In the genomic region with DNA sequence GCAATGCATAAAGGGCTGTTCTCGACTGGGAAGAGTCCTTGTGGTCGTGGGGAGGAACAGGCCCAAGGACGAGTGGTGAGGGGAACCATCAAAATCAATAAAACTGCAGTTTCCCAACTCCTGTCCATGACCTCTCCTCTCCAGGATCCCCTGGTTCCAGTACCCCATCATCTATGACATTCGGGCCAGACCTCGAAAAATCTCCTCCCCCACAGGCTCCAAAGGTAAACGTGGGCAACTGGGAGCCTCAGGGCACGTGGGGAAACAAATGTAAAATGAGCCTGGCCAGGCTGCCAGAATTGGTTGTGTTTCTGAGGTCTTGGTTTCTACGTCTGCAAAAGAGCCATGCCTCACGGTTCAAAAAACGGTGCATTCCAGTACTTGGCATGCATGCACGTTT, we compare ENCODE assay signal across 1 mouse cellular context.
TF ChIP-seq lines count a peak whose summit lies in the region.

No protein-coding gene starts in this region.

TF ChIP-seq in CH12.LX, 34 proteins besides CTCF, POLR2A, EP300 and RAD21:
- TF ChIP-seq JUND (conservative IDR thresholded peaks at IDR 0.05; ENCODE audit: low read depth, low read length) (no peak), PAX5 (IDR thresholded peaks at IDR 0.05; ENCODE audit: low read length) (no peak), KAT2A (IDR thresholded peaks at IDR 0.05; ENCODE audit: insufficient replicate concordance, low read length) (no peak), GABPA (IDR thresholded peaks at IDR 0.05; ENCODE audit: insufficient replicate concordance, low read depth, low read length) (no peak)
